Mouse (Mus musculus): ENCODE measurements at regions not wholly inside any gene's neighbourhood (a gene's known extent, or its start where the extent isn't known, plus 50 kb on each side); places are given as distances from the start of the nearest gene placed in this dataset.
A peak's percentile ranks its signal among the peaks of the same experiment; 100 is the strongest.

DNA sequence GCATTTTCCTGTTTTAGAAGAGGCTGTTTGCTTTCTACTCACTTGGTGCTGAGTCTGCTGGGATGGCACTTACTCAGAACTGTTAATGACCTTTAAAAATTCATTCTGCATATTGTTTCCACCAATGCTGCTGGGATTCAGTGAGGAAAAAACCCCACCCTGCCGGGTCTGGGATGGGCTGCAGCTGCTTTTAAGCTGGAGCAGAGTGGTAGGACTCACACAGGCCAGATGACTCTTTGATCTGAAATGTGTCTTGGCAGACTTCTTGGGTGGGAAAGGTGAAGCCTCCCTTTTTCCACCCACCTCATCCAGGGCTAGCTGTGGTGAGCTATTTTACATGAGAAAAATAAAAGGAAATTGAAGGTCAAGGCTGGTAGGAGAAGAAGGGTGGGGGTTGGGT is 56.4 kb upstream of the Ddhd1 start:
- intact Hi-C loops (cut with DNase I; ENCODE audit: low total_unique reads): no loop called here

DNA sequence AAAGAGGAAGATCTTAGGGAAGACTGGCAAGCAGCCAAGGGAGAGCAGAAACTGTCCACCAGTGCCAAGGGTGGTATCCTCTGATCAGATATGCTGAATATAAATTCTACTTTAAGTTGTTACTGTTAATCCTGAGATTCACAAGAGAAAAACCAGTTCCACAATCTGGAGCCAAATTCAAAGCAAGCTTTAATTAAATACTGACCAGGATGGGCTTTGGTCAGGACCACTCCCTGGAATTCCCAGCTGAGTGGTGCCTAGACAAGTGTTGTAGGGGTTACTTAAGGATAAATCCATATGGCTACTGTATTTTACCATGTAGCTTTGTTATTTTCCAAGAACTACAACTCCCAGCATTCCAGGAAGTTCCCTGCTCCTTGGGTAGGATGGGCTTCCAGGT is 56.8 kb upstream of the Ddhd1 start:
- intact Hi-C loops (cut with DNase I; ENCODE audit: low total_unique reads): no loop called here
- no peak for DNase-seq

More for the DNA sequence above, 56.4 kb upstream of the Ddhd1 start:
- peak; percentile 22 for DNase-seq

DNA sequence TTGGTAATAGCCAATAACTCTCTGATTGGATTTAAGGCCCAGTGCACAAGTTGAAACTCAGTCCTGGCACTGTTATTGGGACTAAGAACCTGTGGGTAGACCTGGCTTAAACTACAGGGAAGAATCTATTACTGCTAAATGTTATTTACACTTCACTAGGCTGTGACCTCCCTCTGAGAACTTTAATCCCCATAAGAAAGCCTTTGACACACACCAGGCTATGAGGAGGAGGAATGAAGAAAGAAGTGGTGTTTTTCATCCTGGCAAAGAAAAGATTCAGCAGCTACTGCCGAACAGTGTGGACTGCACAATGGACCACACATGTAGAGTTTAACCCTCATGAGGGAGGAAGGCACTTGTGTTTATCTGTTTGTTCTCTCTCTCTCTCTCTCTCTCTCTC is 58.2 kb upstream of the Ddhd1 start:
- no peak for DNase-seq
- intact Hi-C loops (cut with DNase I; ENCODE audit: low total_unique reads): no loop called here

DNA sequence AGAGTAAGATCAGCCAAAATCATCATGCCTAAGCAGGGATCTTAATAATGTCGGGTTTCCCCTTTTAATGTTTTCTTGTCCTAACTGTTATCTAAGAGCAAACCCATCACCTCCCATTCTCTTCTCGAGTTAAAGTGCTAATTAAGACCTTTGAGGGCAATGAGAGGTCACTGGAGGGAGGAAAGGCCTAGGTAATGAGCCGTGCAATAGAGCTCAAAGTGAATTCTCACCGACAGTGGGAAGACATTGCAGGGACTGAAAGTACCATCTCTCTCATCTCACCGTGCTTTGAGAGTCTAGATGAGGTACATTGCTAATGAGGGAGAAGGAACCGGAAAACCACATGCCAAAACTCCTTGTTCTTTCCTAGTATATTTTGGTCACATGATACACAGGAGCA is 64.9 kb upstream of the Ddhd1 start:
- no peak for DNase-seq
- intact Hi-C loops (cut with DNase I; ENCODE audit: low total_unique reads): no loop called here

DNA sequence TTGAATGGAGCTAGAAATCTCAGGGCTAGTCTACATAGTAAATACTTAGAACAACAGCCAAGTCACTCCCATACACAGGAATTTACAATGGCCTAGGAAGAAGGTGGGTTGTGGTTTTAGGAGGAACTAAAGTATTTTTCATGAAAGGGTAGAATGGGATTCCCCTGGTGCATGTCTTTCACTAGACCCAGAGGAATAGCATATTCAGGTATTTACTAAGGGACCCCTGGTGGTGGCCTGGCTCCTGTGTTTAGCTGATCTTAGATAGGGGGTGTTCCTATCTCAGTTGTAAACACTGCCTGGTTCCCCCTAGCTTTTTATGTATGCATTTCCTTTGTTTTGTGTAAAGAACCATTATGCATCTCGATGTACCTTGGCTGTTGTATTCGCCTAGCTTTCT is 66.4 kb upstream of the Ddhd1 start:
- DNase-seq: no peak
- intact Hi-C loops (cut with DNase I; ENCODE audit: low total_unique reads): no loop called here

DNA sequence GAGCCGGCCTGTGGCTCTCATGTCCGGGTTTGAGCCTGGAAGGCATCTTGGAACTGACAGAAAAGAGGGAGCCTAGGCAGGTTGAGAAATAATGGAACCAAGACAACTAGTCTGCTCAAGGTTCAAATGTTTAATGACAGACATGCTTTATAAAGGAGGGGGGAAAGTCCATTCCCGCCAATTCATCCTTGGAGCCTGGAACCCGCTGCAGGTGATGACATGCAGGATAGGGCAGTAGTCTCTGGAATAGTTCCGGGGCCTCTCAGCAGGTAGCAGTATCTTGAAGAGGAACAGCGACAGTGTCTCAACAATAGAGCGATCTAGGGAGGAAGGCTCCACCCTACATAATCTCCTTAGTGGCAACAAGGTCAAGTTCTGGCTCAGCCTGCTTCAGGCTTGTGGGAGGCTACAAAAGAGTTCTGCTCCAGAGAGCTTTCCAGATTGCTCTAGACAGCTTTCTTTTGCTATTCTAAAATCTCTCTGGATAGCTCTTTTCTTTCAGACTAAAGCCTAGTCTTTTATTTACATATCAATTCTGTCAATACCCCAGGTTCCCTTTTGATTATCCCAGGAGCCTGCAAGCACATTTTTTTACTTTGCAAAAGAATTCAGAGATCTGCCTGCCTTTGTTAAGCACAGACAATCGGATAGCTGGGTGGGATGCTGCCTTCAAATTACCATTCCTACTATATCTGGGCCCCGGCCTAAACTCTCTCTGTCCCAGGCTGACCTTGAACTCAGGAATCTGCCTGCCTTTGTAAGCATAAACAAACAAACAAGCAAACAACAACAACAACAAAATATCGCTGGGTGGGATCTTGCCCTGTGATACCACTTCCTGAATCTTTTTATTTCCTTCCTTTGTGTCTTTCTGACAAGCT is 76.8 kb upstream of the Ddhd1 start:
- intact Hi-C loops (cut with DNase I; ENCODE audit: low total_unique reads): no loop called here
- no peak for DNase-seq

DNA sequence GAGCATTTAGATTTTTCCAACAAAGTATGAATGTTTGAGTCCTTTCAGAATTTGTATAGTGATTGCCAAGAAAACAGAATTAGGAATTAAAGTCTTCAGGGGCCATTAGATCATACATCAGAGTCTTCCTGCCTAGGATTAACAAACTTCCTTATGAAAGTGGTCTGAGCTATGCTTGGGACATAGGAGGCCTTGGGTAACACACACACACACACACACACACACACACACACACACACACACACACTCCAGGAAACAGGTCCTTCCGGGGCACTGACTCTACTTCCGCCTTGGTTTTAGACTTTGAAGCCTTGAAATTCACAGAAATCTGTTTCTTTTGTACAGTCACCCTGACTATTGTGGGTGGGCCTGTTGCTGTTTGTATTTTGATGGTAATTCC is 80.0 kb upstream of the Ddhd1 start:
- DNase-seq: no peak
- intact Hi-C loops (cut with DNase I; ENCODE audit: low total_unique reads): no loop called here

DNA sequence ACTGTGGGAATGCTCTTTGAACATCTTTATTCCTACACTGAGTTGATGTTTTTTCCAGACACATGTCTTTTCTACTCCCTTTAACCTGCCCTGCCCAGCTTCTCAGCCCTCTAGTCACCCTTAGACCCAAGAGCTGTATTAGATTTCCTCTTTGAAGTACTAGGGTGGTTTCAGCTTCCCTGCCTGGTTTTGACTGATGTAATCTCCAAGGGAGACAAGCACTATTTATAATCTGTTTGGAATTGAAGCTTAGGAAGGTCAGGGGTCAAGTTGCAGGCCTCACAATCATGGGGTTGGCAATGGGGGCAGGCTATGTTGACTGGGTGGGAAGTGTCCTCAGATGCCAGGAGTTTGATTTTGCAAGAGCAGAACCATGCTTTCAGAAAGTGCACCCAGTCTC is 81.7 kb upstream of the Ddhd1 start:
- DNase-seq: peak; percentile 10

DNA sequence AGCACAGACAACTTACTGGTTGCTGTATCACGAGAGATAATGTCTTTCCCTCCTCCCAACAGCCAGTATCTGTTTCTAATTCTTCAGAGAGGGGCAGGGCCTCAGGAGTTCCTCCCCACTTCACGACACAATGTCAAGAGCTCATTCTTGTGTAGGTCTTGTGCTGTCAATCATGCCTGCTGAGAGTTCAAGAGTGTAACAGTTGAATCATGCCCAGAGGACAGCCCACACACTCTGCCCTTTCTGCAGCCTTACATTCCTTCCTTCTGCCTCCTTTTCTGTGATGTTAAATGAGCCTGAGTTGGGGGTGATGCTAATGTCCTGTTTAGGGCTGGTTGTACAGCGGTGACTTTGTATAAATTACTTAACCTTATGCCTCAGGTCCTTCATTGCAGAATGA is 82.7 kb upstream of the Ddhd1 start:
- intact Hi-C loops (cut with DNase I; ENCODE audit: low total_unique reads): no loop called here

More for the DNA sequence above, 81.7 kb upstream of the Ddhd1 start:
- intact Hi-C loops (cut with DNase I; ENCODE audit: low total_unique reads): no loop called here

DNA sequence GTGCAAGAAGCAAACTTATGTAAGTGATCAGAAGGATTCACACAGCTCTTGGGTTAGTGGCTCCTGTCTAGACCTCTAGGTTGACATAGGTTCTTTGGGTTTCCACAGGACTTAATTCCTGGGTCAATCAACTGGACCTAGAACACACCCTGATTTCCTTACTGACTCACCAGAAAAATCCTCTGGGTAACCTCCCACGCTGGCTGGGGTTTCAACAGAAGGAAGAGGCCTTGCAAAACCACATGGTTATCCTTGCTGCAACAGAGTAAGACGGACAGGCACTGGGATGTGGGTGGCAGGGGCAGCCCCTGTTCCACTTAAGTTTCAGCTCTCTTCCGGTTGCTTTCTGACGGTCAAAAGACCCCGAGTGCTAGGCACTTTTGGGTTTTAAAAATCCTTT is 88.2 kb upstream of the Ddhd1 start:
- DNase-seq: no peak
- intact Hi-C loops (cut with DNase I; ENCODE audit: low total_unique reads): no loop called here

More for the DNA sequence above, 82.7 kb upstream of the Ddhd1 start:
- no peak for DNase-seq

DNA sequence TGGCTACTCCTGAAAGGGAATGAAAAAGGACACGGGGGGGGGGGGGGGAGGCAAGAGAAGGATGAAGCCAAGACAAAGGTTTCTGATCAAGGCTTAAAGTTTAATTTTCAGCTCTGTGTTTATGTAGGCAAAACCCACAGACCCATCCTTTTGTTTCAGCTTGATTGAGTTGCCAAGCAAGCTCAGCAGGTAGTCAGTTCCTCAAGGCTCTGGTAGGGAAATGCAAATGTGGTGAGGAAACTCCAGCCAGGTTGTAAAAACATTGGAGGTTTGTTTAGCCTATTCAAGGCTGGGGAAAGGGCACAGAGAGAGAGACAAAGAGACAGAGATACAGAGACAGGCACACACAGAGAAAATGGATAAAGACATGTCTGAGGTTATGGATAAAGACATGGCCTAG is 99.4 kb upstream of the Ddhd1 start:
- no peak for DNase-seq
- intact Hi-C loops (cut with DNase I; ENCODE audit: low total_unique reads): no loop called here

DNA sequence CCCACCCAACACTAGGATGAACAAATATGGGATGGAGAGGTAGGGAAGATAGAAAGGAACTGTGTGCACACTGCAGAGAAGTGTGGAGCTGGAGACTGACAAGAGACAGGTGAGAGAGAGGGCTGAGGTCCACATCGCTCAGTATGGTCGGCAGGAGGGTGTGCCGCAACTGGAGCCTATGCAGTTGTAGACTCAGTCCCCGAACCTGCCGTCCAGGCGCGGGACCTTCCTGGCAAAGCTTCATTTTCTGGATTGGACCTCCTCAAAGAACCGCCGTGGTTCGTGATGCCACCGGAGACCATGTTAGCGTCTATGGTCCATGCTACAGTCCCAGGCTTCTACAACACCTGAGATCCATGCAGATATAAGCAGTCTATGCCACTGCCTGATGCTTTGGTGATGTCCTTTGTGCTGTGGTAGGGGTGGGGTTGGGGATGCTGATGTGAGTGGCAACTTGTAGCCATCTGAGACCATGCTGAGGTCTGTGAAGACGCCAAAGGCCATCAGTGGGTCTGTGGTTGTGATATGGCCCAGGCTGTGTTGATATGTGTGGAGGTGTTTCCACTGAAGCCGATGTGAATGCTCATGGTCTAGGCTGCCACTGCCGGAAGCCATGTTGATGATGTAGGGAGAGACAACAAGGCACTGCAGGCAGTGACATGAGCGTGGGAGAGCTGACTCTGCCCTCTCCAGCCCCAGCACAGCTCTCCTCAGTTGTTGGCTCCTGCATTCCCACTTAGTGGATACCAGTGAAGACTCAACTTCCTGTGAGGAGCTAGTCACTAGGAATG is 103.1 kb upstream of the Ddhd1 start:
- intact Hi-C loops (cut with DNase I; ENCODE audit: low total_unique reads): loop anchor here (10.0 kb wide), 1 partner anchor 964 kb away; no protein-coding TSS in a partner anchor
- no peak for DNase-seq

DNA sequence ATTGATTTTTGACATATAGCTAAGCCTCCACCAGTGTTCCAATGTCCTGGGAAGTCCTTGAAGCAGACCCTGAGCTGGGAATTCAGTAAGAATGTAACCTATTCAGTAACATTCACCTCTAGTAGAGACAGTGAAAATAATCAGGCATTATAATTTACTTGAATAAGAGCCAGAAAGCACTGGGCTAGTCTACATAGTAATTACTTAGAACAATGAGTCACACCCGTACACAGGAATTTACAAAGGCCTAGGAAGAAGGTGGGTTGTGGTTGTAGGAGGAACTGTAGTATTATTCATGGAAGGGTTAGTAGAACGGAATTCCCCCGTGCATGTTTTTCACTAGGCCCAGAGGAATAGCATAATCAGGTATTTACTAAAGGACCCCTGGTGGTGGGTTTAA is 106.3 kb upstream of the Ddhd1 start:
- no peak for DNase-seq
- intact Hi-C loops (cut with DNase I; ENCODE audit: low total_unique reads): loop anchor here (10.0 kb wide), 1 partner anchor 961 kb away; no protein-coding TSS in a partner anchor

DNA sequence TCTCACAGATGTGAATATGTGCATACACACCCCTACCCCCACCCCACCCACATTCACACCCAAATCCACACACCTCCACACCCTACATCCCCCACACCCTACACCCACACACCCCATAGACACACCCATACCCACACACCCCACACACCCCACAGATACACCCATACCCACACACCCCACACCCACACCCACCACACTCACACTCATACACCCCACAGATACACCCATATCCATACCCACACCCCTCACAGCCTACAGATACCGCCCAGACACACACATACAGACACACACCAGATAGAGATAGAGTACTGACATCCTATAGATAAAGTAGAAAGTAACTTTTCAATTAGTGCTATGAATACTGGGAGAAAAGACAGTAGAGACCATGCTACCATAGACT is 108.6 kb upstream of the Ddhd1 start:
- intact Hi-C loops (cut with DNase I; ENCODE audit: low total_unique reads): loop anchor here (10.0 kb wide), 1 partner anchor 958 kb away; no protein-coding TSS in a partner anchor
- DNase-seq: no peak

DNA sequence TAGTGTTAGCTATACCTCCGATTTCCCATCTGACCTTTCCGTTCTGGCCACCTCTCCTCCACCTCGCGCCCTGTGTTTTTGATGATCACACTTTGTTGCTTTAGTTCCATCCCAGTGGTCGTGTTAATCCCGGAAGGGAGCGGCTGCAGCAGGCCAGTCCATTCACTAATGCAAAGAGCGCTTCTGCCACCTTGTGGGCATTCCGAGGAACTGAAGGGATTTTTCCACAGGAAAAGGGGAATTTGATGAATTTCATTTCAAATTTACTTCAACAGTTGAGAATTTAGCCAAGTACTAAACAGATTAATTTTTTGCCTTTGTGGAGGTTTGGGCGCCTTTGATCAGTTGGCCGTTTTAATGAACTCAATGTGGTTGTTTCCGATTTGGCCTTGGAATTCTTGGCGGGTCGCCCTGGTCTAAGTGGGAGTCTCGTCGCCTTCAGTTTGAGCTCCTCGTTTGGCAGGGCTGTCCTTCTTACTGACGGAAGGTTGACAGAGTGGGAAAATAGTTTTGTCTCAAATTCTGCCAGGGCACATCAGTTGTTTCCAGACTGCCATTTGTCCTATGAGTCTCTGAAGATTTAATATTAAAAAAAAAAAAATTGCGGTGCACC is 114.8 kb upstream of the Ddhd1 start:
- DNase-seq: peak; percentile 61
- intact Hi-C loops (cut with DNase I; ENCODE audit: low total_unique reads): loop anchor here (5.0 kb wide), 1 partner anchor 350 kb away; no protein-coding TSS in a partner anchor

DNA sequence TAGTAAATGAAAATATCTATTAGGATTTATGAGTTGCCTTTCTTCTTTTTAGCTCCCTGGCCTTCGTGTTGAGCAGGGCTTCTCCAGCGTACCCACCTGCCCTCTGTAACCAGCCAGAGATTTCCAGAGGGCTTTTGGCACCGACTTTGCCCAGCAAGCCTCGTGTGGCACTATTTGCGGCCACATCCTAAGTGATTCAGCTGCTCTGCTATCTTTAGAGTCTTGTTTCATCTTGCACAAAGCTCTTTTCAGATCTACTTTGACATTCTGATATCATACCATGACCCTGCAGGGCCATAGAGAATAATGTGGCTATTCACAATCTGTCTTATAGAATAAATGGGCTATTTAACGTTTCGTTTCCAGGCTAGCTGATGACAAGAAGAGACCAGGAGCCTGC is 115.4 kb upstream of the Ddhd1 start:
- intact Hi-C loops (cut with DNase I; ENCODE audit: low total_unique reads): loop anchor here (5.0 kb wide), 1 partner anchor 351 kb away; no protein-coding TSS in a partner anchor
- DNase-seq: no peak

DNA sequence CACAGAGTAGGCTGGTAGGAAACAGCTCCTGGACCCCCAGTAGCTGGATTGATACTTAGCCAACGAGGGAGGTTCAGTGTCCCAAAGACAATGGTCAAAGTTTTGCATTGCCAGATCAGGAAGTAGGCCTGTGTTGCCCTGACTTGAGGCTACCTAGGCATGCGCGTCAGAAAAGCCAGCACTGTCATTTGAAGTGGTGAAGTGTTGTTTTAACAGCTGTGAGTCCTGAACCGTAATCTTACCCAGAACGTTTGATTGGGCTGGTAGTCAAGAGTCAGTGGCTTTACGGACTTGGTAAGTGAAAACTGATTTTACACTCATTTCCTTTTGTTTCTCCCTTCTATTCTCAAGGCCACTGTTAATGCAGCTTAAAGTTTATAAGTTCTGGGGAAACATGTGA is 123.9 kb upstream of the Ddhd1 start:
- DNase-seq: no peak
- intact Hi-C loops (cut with DNase I; ENCODE audit: low total_unique reads): no loop called here

DNA sequence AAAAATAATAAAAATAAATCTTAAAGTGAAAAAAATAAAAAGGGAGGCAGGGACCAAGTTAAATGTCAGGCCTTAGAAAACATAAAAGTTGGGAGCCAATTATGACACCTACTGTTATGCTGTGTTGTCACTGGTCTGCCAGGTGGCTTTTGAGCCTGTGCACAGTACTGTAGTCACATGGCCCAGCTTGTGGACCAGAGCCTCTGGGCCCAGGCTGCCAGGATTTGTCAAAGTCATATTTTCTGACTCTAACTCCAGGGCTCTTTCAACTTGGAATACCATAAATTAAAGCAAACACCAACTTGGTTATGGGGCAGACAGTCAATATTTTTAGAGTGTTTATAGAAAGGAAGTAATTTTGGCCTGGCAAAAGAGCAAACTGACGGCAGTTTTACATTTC is 137.0 kb upstream of the Ddhd1 start:
- intact Hi-C loops (cut with DNase I; ENCODE audit: low total_unique reads): no loop called here
- no peak for DNase-seq

DNA sequence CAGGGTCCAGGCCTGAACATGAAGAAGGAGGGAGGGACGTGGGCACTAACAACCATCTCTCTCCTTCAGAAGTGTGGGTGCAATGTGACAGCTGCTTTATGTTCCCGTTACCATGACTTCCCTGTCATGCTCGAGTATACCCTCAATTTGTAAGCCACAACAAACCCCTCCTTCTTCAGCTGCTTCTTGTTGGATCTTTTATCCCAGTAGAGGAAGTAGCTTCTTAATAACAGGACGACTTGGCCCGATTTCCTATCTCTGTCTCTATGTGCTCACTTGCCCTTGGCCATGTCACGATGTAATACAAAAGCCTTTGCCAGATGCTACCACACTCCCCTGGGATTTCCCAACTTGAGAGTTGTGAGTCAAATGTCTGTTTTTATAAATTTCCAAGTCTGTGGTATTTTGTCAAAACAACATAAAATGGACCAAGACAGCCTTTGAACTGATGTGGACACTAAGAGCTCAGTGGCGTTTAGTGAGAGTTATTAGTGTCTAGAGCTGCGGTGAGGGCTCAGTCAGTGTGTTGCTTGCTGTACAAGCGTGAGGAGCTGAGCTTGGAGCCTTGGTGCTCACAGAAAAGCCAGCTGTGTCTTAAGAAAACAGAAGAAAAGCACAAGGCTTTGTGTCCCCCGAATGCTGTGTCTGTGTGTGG is 138.8 kb upstream of the Ddhd1 start:
- peak; percentile 13 for DNase-seq
- intact Hi-C loops (cut with DNase I; ENCODE audit: low total_unique reads): no loop called here

DNA sequence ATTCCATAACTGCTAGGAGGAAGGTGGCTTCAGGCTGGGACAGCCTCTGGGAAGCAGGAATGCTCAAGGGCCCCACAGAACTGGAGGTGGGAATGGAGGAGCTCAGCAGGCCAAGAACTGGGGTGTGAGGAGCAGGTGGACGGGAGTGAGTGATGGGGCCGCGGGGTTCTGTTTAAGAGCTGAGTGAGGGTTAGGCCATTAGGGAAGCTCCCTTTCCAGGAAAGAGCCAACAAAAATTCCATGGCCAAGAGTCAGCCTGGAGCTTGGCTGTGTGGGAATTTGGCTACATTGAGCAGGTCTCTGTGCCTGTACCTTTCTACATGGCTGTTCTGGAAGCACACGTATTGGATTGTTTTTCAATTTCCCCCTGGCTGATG is 139.4 kb upstream of the Ddhd1 start:
- DNase-seq: no peak
- intact Hi-C loops (cut with DNase I; ENCODE audit: low total_unique reads): no loop called here

Data from gastrocnemius, postnatal 14 days (tissue).